Mouse (Mus musculus) MEL (cell line): ENCODE results near the gene Plxna4. TPM values are rescaled to one million over a fixed set of nuclear protein-coding genes. Genes with fewer than 3 reads are reported as not detected.

Experiments
- DNase-seq: peaks from one replicate; pipeline ENCODE4 v3.0.0; 2011; ENCODE audit warnings: low read depth, low spot score
- H3K27ac ChIP-seq: 2 replicates; pipeline ENCODE4 v1.5.1; 2012; ENCODE audit warnings: low read depth, mild to moderate bottlenecking, control low read depth, low read length, moderate library complexity; ENCODE audit not compliant: control insufficient read depth
- H3K27me3 ChIP-seq, 2 experiments: fragments of 150-350 bp in 1 of 2; sonication (generic) in 1 of 2; 2 replicates each; pipeline ENCODE4 v1.6.1; 2012; ENCODE audit warnings: low read length in 2 of 2, mild to moderate bottlenecking in 2 of 2, improper control_type of control experiment in 1 of 2, moderate library complexity in 1 of 2; ENCODE audit not compliant: insufficient read depth in 2 of 2, control insufficient read depth in 1 of 2
- H3K36me3 ChIP-seq, 2 experiments: 2 replicates each; pipeline ENCODE4 v1.6.1; 2012 to 2014; ENCODE audit warnings: low read length in 2 of 2, improper control_type of control experiment in 1 of 2, inconsistent platforms in 1 of 2, mild to moderate bottlenecking in 1 of 2; ENCODE audit not compliant: insufficient read depth in 2 of 2, control insufficient read depth in 1 of 2
- H3K4me1 ChIP-seq, 2 experiments: fragments of 150-350 bp in 1 of 2; sonication (generic) in 1 of 2; 2 replicates each; pipeline ENCODE4 v1.6.1; 2012; ENCODE audit warnings: low read length in 2 of 2, improper control_type of control experiment in 1 of 2, mild to moderate bottlenecking in 1 of 2; ENCODE audit not compliant: insufficient read depth in 2 of 2, control insufficient read depth in 1 of 2
- H3K4me3 ChIP-seq, 2 experiments: fragments of 150-350 bp in 1 of 2; sonication (generic) in 1 of 2; 2 replicates each; pipeline ENCODE4 v1.5.1; 2012; ENCODE audit warnings: low read depth in 2 of 2, low read length in 2 of 2, mild to moderate bottlenecking in 2 of 2, moderate library complexity in 2 of 2, control low read depth in 1 of 2, improper control_type of control experiment in 1 of 2; ENCODE audit not compliant: control insufficient read depth in 1 of 2, insufficient read depth in 1 of 2
- H3K79me2 ChIP-seq: 2 replicates; pipeline ENCODE4 v1.6.1; 2012; ENCODE audit warnings: mild to moderate bottlenecking, low read length, moderate library complexity; ENCODE audit not compliant: control insufficient read depth, poor library complexity, insufficient read depth
- H3K9ac ChIP-seq: 2 replicates; pipeline ENCODE4 v1.6.1; 2012; ENCODE audit warnings: low read depth, mild to moderate bottlenecking, control low read depth, low read length, moderate library complexity; ENCODE audit not compliant: control insufficient read depth, poor library complexity, severe bottlenecking
- H3K9me3 ChIP-seq: fragments of 150-350 bp; sonication (generic); replicated peaks from 2 replicates; pipeline ENCODE4 v1.6.1; 2012; ENCODE audit warnings: mild to moderate bottlenecking, low read length, improper control_type of control experiment, moderate library complexity; ENCODE audit not compliant: insufficient read depth
- CHD2 ChIP-seq: IDR thresholded peaks from 2 replicates; pipeline ENCODE4 v1.6.1; 2011; ENCODE audit warnings: low read length, improper control_type of control experiment
- EP300 ChIP-seq, 2 experiments: IDR thresholded peaks; 2 replicates each; pipeline ENCODE4 v1.6.1; 2011; ENCODE audit warnings: improper control_type of control experiment in 2 of 2, low read length in 2 of 2, low read depth in 1 of 2, mild to moderate bottlenecking in 1 of 2
- ETS1 ChIP-seq: IDR thresholded peaks from 2 replicates; pipeline ENCODE4 v1.6.1; 2012; ENCODE audit warnings: low read depth, mild to moderate bottlenecking, inconsistent platforms, low read length, improper control_type of control experiment, moderate library complexity
- GABPA ChIP-seq: IDR thresholded peaks from 2 replicates; pipeline ENCODE4 v1.6.1; 2012; ENCODE audit warnings: low read depth, mild to moderate bottlenecking, inconsistent platforms, low read length, improper control_type of control experiment, moderate library complexity
- HCFC1 ChIP-seq: IDR thresholded peaks from 2 replicates; pipeline ENCODE4 v1.6.1; 2012; ENCODE audit warnings: low read depth, mild to moderate bottlenecking, inconsistent platforms, low read length, improper control_type of control experiment, moderate library complexity
- MAX ChIP-seq: IDR thresholded peaks from 2 replicates; pipeline ENCODE4 v1.6.1; 2011; ENCODE audit warnings: low read length, improper control_type of control experiment
- MEF2A ChIP-seq: IDR thresholded peaks from 2 replicates; pipeline ENCODE4 v1.6.1; 2014; ENCODE audit warnings: low read depth, mild to moderate bottlenecking, inconsistent platforms, low read length, improper control_type of control experiment; ENCODE audit not compliant: poor library complexity, insufficient replicate concordance, severe bottlenecking; ENCODE audit errors: extremely low read depth
- MXI1 ChIP-seq: IDR thresholded peaks from 2 replicates; pipeline ENCODE4 v1.6.1; 2011; ENCODE audit warnings: mild to moderate bottlenecking, low read depth, low read length, improper control_type of control experiment
- MYC ChIP-seq: IDR thresholded peaks from 2 replicates; pipeline ENCODE4 v1.6.1; 2011; ENCODE audit warnings: low read depth, mild to moderate bottlenecking, low read length, improper control_type of control experiment, moderate library complexity
- POLR2AphosphoS2 ChIP-seq: IDR thresholded peaks from 2 replicates; pipeline ENCODE4 v1.6.1; 2011; ENCODE audit warnings: low read length, improper control_type of control experiment
- RCOR1 ChIP-seq: IDR thresholded peaks from 2 replicates; pipeline ENCODE4 v1.6.1; 2012; ENCODE audit warnings: low read depth, mild to moderate bottlenecking, inconsistent platforms, low read length, improper control_type of control experiment
- SIN3A ChIP-seq: IDR thresholded peaks from 2 replicates; pipeline ENCODE4 v1.6.1; 2012; ENCODE audit warnings: low read length, improper control_type of control experiment, inconsistent platforms
- TBP ChIP-seq: IDR thresholded peaks from 2 replicates; pipeline ENCODE4 v1.8.0; 2011; ENCODE audit warnings: low read depth, low read length, improper control_type of control experiment
- UBTF ChIP-seq: IDR thresholded peaks from 2 replicates; pipeline ENCODE4 v1.6.1; 2012; ENCODE audit warnings: low read depth, mild to moderate bottlenecking, inconsistent platforms, low read length, improper control_type of control experiment, moderate library complexity, borderline replicate concordance; ENCODE audit not compliant: insufficient read depth
- USF1 ChIP-seq: IDR thresholded peaks from 2 replicates; pipeline ENCODE4 v1.6.1; 2014; ENCODE audit warnings: low read depth, mild to moderate bottlenecking, inconsistent platforms, low read length, improper control_type of control experiment, moderate library complexity
- ZC3H11A ChIP-seq: IDR thresholded peaks from 2 replicates; pipeline ENCODE4 v1.6.1; 2012; ENCODE audit warnings: low read depth, mild to moderate bottlenecking, inconsistent platforms, low read length, improper control_type of control experiment
- ZKSCAN1 ChIP-seq: IDR thresholded peaks from 2 replicates; pipeline ENCODE4 v1.6.1; 2012; ENCODE audit warnings: low read depth, mild to moderate bottlenecking, inconsistent platforms, low read length, improper control_type of control experiment, moderate library complexity
- polyA plus RNA-seq, 2 experiments: library from polyadenylated mRNA; stranded (reverse) in 1 of 2; unstranded in 1 of 2; fragments of >175 nt in 1 of 2; fragments of >200 nt in 1 of 2; gene quantifications; 2 replicates each; pipeline versions ENCODE4 v1.2.1 to v1.2.4; 2012; ENCODE audit warnings: low replicate concordance in 2 of 2, low read depth in 1 of 2; ENCODE audit not compliant: insufficient read length in 2 of 2, insufficient read depth in 1 of 2, missing spikeins in 1 of 2
- total RNA-seq: library from RNA; depleted of rRNA; stranded (reverse); fragments of 300-350 nt; gene quantifications from 2 replicates; pipeline ENCODE4 v1.2.3, GENCODE M21; 2012

Gene Plxna4
- total and polyA plus RNA-seq, 3 experiments: 0.01 TPM; not detected in 2

GRCm38 (mm10) chr6:32338416-32338943 lies 249.5 kb downstream of the Plxna4 start:
- Histone ChIP-seq H3K79me2 (no peaks in the 10 kb centered on the region), H3K4me3 (no peak overlapping the region), H3K9me3 (no peaks in the 10 kb centered on the region), H3K36me3 (no peaks in the 10 kb centered on the region)
- DNase-seq: no peak
- no peak for TF ChIP-seq CHD2
- TF ChIP-seq MAX: no peak
- TF ChIP-seq ZKSCAN1: no peak
- no peak for TF ChIP-seq GABPA
- no peak for TF ChIP-seq UBTF
- no peak for TF ChIP-seq EP300 (IDR thresholded peaks at IDR 0.05; ENCODE audit: low read depth in 1 of 2, low read length in 2 of 2)
- TF ChIP-seq POLR2AphosphoS2: no peak
- no peak for TF ChIP-seq MXI1
- no peak for TF ChIP-seq ETS1
- no peak for TF ChIP-seq HCFC1
- no peak for TF ChIP-seq SIN3A
- TF ChIP-seq MEF2A: no peak
- no peak for TF ChIP-seq ZC3H11A
- TF ChIP-seq USF1: no peak
- no peak for TF ChIP-seq MYC
- TF ChIP-seq TBP: no peak
- TF ChIP-seq RCOR1: no peak
- TF ChIP-seq, all 39 proteins: peak for 0
- Histone ChIP-seq H3K27ac (no peak overlapping the region), H3K9ac (no peak overlapping the region), H3K27me3 (no peaks in the 10 kb centered on the region), H3K4me1 (no peaks in the 10 kb centered on the region)

GRCm38 (mm10) chr6:32331281-32331680 lies 256.7 kb downstream of the Plxna4 start:
- no peak for TF ChIP-seq ETS1
- Histone ChIP-seq H3K36me3 (no peaks in the 10 kb centered on the region), H3K27ac (no peak overlapping the region), H3K79me2 (no peaks in the 10 kb centered on the region), H3K27me3 (no peaks in the 10 kb centered on the region), H3K4me3 (no peak overlapping the region), H3K4me1 (no peaks in the 10 kb centered on the region), H3K9ac (no peak overlapping the region), H3K9me3 (no peaks in the 10 kb centered on the region)
- no peak for DNase-seq
